Mouse (Mus musculus): ENCODE results near the gene Sergef.

Sergef gene

DNA sequence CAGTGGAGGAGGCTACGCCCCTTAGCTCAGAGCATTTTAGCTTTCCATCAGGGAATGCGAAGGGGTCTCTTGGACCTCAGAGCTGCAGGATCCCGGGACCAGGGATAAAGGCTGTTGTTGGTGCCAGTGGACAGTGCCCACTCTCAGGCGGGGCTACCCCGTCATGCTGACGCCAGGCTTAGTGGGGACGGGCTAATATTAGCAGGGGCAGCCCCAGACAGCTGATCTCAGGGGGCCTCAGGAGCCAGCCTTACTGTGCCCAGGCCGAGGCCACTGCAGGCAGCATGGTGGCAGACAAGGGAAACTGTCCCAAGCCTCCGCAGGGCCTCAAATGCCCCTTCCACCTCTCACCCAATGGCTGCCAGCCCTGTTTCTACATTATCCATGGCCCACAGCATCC, 231.0 kb downstream of the Sergef start:
- in situ Hi-C loops (cut with MboI, MseI) = no loop called here

- in situ Hi-C loops (cut with MboI, MseI) = no loop called here
These were observed 234.9 kb downstream of the Sergef start for GRCm38 (mm10) chr7:46404756-46405155.

DNA sequence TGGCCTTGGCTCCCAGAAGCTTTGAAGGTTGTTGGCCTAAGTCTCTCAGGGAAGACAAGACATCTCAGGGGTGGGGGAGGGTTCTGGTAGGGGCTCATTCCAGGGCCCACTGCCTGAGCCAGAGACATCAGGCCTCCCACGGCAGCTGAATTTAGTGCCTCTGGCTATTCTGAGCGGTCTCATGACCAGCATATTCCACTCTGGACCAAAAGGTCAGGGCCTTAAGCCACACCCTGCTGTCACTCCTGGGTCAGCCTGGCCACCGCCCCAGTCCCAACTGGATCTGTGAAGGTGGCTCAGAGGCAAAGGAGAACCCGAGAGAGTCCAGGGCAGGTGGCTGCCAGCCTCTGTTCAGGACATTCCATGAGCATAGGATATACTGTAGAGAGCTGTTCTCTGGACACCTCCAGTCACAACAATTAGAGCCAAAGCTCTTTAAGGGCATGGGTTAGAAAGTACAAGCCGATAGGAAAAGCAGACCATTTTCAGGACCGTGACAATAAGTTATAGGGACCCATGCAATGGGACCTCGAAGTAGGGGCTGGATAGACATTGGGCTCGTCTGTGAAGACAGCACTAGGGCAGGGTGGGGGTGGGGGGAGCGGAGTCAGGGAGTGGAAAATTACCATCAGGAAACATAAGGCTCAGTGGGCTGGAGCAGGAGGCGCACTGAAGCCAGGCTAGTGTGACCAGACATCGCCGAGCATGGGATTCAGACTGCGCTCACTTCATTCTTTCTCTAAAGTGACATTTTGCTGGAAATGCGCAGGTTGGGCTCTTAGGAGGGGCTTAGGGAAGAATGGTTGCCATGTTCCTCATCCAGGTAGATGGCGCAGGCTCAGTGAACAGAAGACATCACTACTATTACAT, 235.8 kb downstream of the Sergef start:
- in situ Hi-C loops (cut with MboI, MseI) = no loop called here

DNA sequence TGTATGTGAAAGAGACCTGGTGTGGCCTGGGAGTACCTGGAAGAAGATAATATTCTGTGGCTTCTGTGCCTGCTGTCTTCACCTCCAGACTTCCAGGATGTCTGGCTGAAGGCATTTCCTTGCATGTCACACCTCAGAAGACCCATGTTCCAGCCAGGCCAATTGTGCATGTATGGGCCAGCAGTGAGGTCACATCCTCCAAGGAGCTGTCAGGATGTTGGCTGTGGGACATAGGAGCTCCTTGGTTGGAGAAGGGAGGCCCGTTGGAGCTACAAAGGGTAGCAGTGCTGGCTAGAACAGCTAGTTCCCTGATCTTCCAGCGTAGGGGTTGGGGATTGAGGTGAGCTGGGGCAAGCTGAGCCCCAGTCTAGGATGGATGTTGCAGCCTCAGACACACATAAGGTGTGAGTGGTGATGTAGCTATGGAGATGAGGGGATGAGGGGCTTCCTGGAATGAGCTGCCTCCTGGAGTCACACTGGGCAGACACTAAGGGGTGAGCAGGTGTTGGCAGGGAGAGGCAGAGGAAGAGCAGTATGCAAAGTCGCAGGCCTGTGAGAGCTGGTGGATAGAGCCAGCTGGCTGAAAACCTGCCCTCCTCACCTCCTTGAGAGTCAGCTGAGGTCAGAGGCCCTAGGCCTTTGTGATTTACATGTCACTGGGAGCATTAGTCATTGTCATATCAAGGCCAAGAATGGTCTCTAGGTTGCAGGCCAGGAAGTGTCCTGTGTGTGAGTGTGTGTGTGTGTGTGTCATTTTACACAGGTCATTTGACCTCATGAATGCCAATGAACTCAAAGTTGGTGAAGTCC, 238.0 kb downstream of the Sergef start:
- in situ Hi-C loops (cut with MboI, MseI) = no loop called here

DNA sequence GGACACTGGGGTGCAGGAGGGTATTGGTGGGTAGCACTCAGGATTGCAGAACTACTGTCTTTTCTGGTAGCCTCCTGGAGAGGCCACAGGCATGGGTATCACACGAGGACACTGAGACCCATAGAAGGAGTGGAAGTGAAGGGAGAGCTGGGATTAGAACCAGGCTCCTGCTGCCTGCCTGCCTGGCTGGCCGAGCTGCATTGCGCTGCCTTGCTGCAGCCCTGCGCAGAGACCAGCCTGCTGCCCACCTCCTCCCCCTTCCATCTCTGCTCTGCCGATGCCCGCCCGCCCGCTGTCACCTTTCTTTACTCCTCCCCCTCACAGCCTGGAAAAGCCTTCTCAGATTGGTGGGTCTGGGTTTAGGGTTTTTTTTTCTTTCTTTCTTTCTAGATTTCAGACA, 239.3 kb downstream of the Sergef start:
- in situ Hi-C loops (cut with MboI, MseI) = no loop called here

DNA sequence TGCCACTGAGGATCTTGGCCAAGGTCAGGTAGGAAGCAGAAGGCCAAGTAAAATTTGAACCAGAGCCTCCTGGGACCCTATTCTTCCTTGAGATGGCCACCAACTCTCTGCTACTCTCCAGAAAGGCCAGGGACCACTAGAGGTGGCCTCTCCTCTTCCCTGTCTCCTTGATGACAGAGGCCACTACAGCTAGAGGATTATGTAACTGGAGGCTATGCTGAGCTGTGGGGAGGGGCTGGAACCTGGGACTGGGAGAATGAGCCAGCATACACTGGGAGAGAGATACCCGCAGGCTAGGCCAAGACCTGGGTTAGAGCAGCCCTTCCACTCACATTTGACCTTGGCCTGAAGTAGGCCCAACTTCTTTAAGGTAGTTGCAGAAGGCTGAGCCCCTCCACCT, 239.9 kb downstream of the Sergef start:
- in situ Hi-C loops (cut with MboI, MseI) = no loop called here

DNA sequence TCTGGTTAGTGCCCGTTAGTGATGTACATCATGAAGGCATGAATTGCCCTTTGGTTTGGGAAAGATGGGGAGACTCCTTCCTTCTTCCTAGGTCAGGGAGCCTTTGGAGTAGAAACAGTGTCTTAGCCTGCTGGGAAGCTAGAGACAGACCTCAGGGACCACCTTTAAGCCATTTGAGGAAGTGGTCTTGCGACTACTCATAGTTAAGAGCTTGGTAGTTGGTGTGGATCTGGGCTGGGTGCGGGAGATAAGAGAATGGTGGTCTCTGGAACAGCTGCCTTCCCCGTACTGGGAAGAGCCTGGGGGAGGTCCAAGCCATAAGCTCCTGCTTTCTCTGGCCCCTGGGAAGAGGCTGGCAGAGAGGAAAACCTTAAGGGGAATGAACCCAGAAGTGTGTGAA, 241.0 kb downstream of the Sergef start:
- in situ Hi-C loops (cut with MboI, MseI) = no loop called here

DNA sequence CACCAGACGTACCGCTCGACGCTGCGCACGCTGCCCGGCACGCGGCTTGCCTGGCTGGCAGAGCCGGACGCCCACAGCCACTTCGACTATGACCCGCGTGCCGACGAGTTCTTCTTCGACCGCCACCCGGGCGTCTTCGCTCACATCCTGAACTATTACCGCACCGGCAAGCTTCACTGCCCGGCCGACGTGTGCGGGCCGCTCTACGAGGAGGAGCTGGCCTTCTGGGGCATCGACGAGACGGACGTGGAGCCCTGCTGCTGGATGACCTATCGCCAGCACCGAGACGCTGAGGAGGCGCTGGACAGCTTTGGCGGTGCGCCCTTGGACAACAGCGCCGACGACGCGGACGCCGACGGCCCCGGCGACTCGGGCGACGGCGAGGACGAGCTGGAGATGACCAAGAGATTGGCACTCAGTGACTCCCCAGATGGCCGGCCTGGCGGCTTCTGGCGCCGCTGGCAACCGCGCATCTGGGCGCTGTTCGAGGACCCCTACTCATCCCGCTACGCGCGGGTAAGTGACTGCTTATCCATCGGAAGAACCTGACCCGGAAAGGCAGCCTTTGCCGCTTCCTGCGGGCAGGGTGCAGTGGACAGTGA, 241.8 kb downstream of the Sergef start:
- in situ Hi-C loops (cut with MboI, MseI) = no loop called here

- in situ Hi-C loops (cut with MboI, MseI) = no loop called here
These were observed 242.5 kb downstream of the Sergef start for GRCm38 (mm10) chr7:46396928-46397731.

DNA sequence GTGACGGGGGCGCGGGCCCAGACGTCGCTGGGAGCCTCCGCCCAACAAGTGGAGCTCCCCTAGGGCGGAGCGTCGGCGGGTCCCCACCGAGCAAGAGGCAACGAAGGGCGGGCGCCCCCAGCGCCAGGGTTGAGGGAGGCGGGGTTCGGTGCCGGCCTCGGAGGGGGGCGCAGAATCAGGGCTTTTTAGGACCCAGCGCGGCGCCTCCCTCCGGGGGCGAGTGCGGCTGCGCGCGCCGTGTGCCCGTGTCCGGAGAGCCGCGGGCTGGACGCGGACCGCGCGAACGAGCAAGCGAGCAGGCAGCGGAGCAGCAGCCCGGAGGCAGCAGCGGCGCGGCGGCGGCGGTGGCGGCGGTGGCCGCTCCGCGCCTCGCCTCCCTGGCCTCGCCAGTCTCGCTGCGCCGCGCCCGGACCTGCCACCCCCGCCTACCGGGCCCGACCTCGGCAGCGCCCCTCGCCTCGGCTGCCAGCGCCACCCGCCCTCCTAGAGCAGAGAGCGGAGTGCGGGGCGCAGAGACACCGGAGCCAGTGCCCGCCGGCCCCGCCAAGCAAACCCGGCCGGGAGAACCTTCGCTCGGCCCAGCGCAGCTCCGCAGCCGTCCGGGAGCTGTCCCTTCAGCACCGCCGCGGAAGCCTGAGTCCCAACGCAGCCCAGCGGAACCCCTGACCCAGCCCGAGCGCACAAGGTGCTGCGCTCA, 243.2 kb downstream of the Sergef start, which contains the start of gene Kcnc1:
TSS of gene Kcnc1 (plus strand) at position 267 of the 697 bp plus-strand sequence.
- in situ Hi-C loops (cut with MboI, MseI) = no loop called here

GRCm38 (mm10) chr7:46395571-46395970, 244.0 kb downstream of the Sergef start:
- in situ Hi-C loops (cut with MboI, MseI) = no loop called here

DNA sequence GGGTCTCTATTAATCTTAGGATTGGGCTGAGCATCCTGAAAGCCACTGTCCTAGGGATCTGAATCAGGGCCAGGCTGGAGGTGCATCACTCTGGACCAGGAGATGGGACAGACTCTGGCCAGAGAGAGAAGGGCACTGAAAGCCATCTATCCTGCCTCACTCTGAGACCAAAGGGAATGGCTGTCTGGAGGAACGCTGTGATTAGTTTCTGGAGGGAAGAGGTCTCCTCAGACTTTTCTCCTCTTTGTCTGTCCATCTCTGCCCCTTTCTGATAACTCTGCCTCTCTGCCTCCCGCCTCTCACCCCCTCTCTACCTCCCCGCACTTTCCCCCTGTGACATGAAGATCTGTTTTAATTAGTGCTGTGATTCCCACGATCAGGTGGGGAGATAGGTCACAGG, 244.7 kb downstream of the Sergef start:
- in situ Hi-C loops (cut with MboI, MseI) = loop anchor here (5.0 kb wide), 1 partner anchor 212 kb away; no protein-coding TSS in a partner anchor

GRCm38 (mm10) chr7:46393718-46394511, 245.7 kb downstream of the Sergef start:
- in situ Hi-C loops (cut with MboI, MseI) = loop anchor here (5.0 kb wide), 1 partner anchor 213 kb away; no protein-coding TSS in a partner anchor
